8 mouse cellular contexts compared by ENCODE assay signal in the genomic region with DNA sequence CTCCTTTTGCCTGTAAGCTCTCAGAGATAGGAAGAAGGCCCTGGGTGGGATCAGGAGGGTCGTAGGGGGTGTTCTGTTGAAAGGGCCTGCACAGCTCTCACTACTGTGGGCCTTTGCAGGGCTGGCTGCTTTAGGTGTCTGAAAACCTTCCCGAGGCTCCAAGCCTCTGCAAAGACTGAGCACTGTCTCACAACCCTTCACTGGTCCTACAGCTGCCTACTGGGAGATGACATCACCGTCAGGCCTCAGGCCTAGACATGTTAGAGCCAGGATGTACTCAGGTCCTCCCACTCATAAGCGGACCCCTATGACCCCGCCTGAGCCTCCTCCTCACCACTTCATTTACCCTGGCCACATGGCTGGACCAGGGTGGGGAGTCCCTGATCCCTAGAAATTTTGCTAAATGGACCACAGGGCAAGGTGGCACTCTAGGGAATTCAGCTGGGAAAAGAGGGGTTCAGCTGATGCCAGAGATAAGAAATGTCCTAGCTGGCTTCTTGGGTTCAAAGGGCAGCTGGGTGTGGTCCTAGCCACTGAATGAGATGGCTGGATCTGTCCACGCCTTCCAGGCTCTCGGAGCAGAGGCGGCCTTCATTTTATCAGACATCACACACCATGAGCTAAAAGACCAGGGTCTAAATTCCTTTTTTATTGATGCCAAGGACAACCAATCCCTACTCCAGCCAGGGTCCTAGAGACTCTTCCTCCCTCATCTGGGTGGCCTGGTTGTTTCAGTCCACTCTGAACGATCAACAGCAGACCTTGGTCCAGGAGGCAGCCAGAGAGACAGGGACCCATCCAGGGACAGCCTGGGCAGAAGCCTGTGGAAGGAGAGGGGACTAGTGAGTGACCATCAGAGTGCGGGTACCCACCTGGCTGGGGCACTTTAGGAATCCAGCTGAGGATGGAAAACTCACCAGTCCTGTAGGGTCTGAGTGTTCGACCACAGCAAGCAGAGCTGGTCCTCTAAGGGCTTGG. TPM values are rescaled to one million over a fixed set of nuclear protein-coding genes. Genes with fewer than 3 reads are reported as not detected.
A peak's percentile ranks its signal among the peaks of the same experiment; 100 is the strongest.
DNase-seq lines count a peak whose midpoint lies in the region; ATAC-seq and TF ChIP-seq lines count a peak whose summit lies in the region.

No protein-coding gene starts in this region.

- peak overlapping the region; percentile 96 for H3K4me2 ChIP-seq in heart, embryonic 12.5 days
- peak overlapping the region; percentile 97 for H3K4me2 ChIP-seq in hindbrain, embryonic 14.5 days (replicated peaks)
- peak overlapping the region; percentile 88 for H3K4me2 ChIP-seq in midbrain, embryonic 12.5 days (replicated peaks)

- peaks cover 6% of the 10 kb centered on the region for H3K4me1 ChIP-seq in heart, embryonic 12.5 days (replicated peaks)
- peaks cover 38% of the 10 kb centered on the region for H3K4me1 ChIP-seq in E14TG2a.4 (replicated peaks; ENCODE audit: low read depth, low read length)
- peaks cover 9% of the 10 kb centered on the region; the same call in 1 of the 2 replicates for H3K4me1 ChIP-seq in hindbrain, embryonic 14.5 days (replicated peaks; ENCODE audit: control insufficient read depth, insufficient read depth, low read length)
- peaks cover 17% of the 10 kb centered on the region for H3K4me1 ChIP-seq in midbrain, embryonic 12.5 days

- H3K4me3 ChIP-seq in heart, embryonic 12.5 days, result peak overlapping the region; percentile 48; the same call in 1 of the 2 replicates
- peak overlapping the region; percentile 78 for H3K4me3 ChIP-seq in E14TG2a.4 (replicated peaks; ENCODE audit: low read length)
- H3K4me3 ChIP-seq in hindbrain, embryonic 14.5 days (replicated peaks; ENCODE audit: low read length), result no peak overlapping the region
- H3K4me3 ChIP-seq in midbrain, embryonic 12.5 days, result no peak overlapping the region

- DNase-seq in heart, adult 18-20 months, result no peak
- no peak for DNase-seq in hindbrain, embryonic 14.5 days (ENCODE audit: low spot score)
- no peak for DNase-seq in left cerebral cortex, adult 11 months (ENCODE audit: low spot score)
- no peak for DNase-seq in thymus, postnatal 36 days

- no peak for TF ChIP-seq CTCF in E14TG2a.4 (conservative IDR thresholded peaks at IDR 0.05; ENCODE audit: low read length)

- no peak overlapping the region for H3K9ac ChIP-seq in heart, embryonic 12.5 days
- H3K9ac ChIP-seq in hindbrain, embryonic 14.5 days, result 0 out of 2 replicates have a peak overlapping the region, but pooled peaks have one; percentile 65
- H3K9ac ChIP-seq in midbrain, embryonic 12.5 days (replicated peaks), result no peak overlapping the region

- WGBS in heart, embryonic 12.5 days, result 67% methylated on average over 11 of the region's 11 CpGs
- 78% methylated on average over 11 of the region's 11 CpGs for WGBS in hindbrain, embryonic 14.5 days
- 84% methylated on average over 11 of the region's 11 CpGs for WGBS in midbrain, embryonic 12.5 days

- peaks cover 23% of the 10 kb centered on the region; the same call in 1 of the 2 replicates for H3K27me3 ChIP-seq in heart, embryonic 12.5 days (replicated peaks)
- H3K27me3 ChIP-seq in E14TG2a.4 (ENCODE audit: insufficient read depth, low read length), result peaks cover 31% of the 10 kb centered on the region
- no peaks in the 10 kb centered on the region for H3K27me3 ChIP-seq in hindbrain, embryonic 14.5 days (ENCODE audit: control insufficient read depth, insufficient read depth, low read length)
- peaks cover 34% of the 10 kb centered on the region for H3K27me3 ChIP-seq in midbrain, embryonic 12.5 days

- H3K36me3 ChIP-seq in heart, embryonic 12.5 days, result no peaks in the 10 kb centered on the region
- no peaks in the 10 kb centered on the region for H3K36me3 ChIP-seq in E14TG2a.4 (ENCODE audit: insufficient read depth, low read length)
- H3K36me3 ChIP-seq in hindbrain, embryonic 14.5 days (replicated peaks; ENCODE audit: control insufficient read depth, insufficient read depth), result no peaks in the 10 kb centered on the region
- no peaks in the 10 kb centered on the region for H3K36me3 ChIP-seq in midbrain, embryonic 12.5 days

- ATAC-seq in heart, embryonic 12.5 days (ENCODE audit: insufficient number of reproducible peaks, low FRiP score), result no peak
- ATAC-seq in hindbrain, embryonic 14.5 days (ENCODE audit: low FRiP score), result no peak
- ATAC-seq in midbrain, embryonic 12.5 days (ENCODE audit: low FRiP score, low read depth), result no peak
- no peak for ATAC-seq in inflammation-experienced regulatory T-cells, adult 6 months

- no peak overlapping the region for H3K27ac ChIP-seq in heart, embryonic 12.5 days (ENCODE audit: poor library complexity, severe bottlenecking)
- H3K27ac ChIP-seq in hindbrain, embryonic 14.5 days, result no peak overlapping the region
- no peak overlapping the region for H3K27ac ChIP-seq in midbrain, embryonic 12.5 days (replicated peaks)

- no peaks in the 10 kb centered on the region for H3K9me3 ChIP-seq in heart, embryonic 12.5 days (replicated peaks)
- no peaks in the 10 kb centered on the region for H3K9me3 ChIP-seq in E14TG2a.4 (ENCODE audit: low read length)
- no peaks in the 10 kb centered on the region for H3K9me3 ChIP-seq in hindbrain, embryonic 14.5 days (ENCODE audit: control insufficient read depth, low read length)
- no peaks in the 10 kb centered on the region for H3K9me3 ChIP-seq in midbrain, embryonic 12.5 days

RNA-seq across cellular contexts. Expression of gene Sct, which starts 0.9 kb away (rescaled TPM):
- 0.64 TPM in 1 of 2 replicates, not detected in the other for polyA plus RNA-seq in heart, embryonic 12.5 days (2016; fragmentation: Nextera tagmentation; extraction: Ambion mirVana)
- total RNA-seq in heart, adult 18-20 months (2021), result not detected
- polyA plus RNA-seq in hindbrain, embryonic 14.5 days (2014; fragmentation: Nextera tagmentation; extraction: Ambion mirVana), result 3.2 and 4.1 TPM in 2 replicates
- 0.64 and 1.3 TPM in 2 replicates for polyA plus RNA-seq in midbrain, embryonic 12.5 days (2016; fragmentation: Nextera tagmentation; extraction: Ambion mirVana)
- polyA plus RNA-seq in inflammation-experienced regulatory T-cells, adult 6 months (2017; shearing (Covaris generic)), result not detected

RNA-seq across cellular contexts. Expression of gene Cdhr5, which starts 1.4 kb away (rescaled TPM):
- not detected in 2 replicates for polyA plus RNA-seq in heart, embryonic 12.5 days (2016; fragmentation: Nextera tagmentation; extraction: Ambion mirVana)
- not detected for total RNA-seq in heart, adult 18-20 months (2021)
- polyA plus RNA-seq in hindbrain, embryonic 14.5 days (2014; fragmentation: Nextera tagmentation; extraction: Ambion mirVana), result not detected in 2 replicates
- polyA plus RNA-seq in midbrain, embryonic 12.5 days (2016; fragmentation: Nextera tagmentation; extraction: Ambion mirVana), result not detected in 2 replicates
- polyA plus RNA-seq in inflammation-experienced regulatory T-cells, adult 6 months (2017; shearing (Covaris generic)), result not detected

RNA-seq across cellular contexts. Expression of gene Irf7, which starts 11.7 kb away (rescaled TPM):
- 1.1 and 1.7 TPM in 2 replicates for polyA plus RNA-seq in heart, embryonic 12.5 days (2016; fragmentation: Nextera tagmentation; extraction: Ambion mirVana)
- 1 to 10 TPM; 2.3 to 3.1 TPM for total RNA-seq in heart, adult 18-20 months (2021)
- 1.4 and 1.6 TPM in 2 replicates for polyA plus RNA-seq in hindbrain, embryonic 14.5 days (2014; fragmentation: Nextera tagmentation; extraction: Ambion mirVana)
- polyA plus RNA-seq in midbrain, embryonic 12.5 days (2016; fragmentation: Nextera tagmentation; extraction: Ambion mirVana), result 0.81 and 0.84 TPM in 2 replicates
- polyA plus RNA-seq in inflammation-experienced regulatory T-cells, adult 6 months (2017; shearing (Covaris generic)), result 100 to 1,000 TPM in 2 of 3 experiments, 10 to 100 TPM in 1; 95.5 to 112 (median 100) TPM

RNA-seq across cellular contexts. Expression of gene Drd4, which starts 13.8 kb away (rescaled TPM):
- 0.06 and 0.15 TPM in 2 replicates for polyA plus RNA-seq in heart, embryonic 12.5 days (2016; fragmentation: Nextera tagmentation; extraction: Ambion mirVana)
- not detected for total RNA-seq in heart, adult 18-20 months (2021)
- polyA plus RNA-seq in hindbrain, embryonic 14.5 days (2014; fragmentation: Nextera tagmentation; extraction: Ambion mirVana), result 0.65 and 0.88 TPM in 2 replicates
- polyA plus RNA-seq in midbrain, embryonic 12.5 days (2016; fragmentation: Nextera tagmentation; extraction: Ambion mirVana), result 0.39 and 0.68 TPM in 2 replicates
- not detected for polyA plus RNA-seq in inflammation-experienced regulatory T-cells, adult 6 months (2017; shearing (Covaris generic))

RNA-seq across cellular contexts. Expression of gene Phrf1, which starts 49.4 kb away (rescaled TPM):
- polyA plus RNA-seq in heart, embryonic 12.5 days (2016; fragmentation: Nextera tagmentation; extraction: Ambion mirVana), result 56.4 and 59.3 TPM in 2 replicates
- total RNA-seq in heart, adult 18-20 months (2021), result 10 to 100 TPM; 33.7 to 34.8 TPM
- 61.8 and 63.5 TPM in 2 replicates for polyA plus RNA-seq in hindbrain, embryonic 14.5 days (2014; fragmentation: Nextera tagmentation; extraction: Ambion mirVana)
- polyA plus RNA-seq in midbrain, embryonic 12.5 days (2016; fragmentation: Nextera tagmentation; extraction: Ambion mirVana), result 107 and 112 TPM in 2 replicates
- 10 to 100 TPM; 40.5 to 51.6 (median 46.7) TPM for polyA plus RNA-seq in inflammation-experienced regulatory T-cells, adult 6 months (2017; shearing (Covaris generic))

Comparison
In these comparisons a context has a peak if more than half of its experiments do, and no peak if none do; other contexts are left out.
1. H3K4me3 ChIP-seq: peak in heart, embryonic 12.5 days (single experiment) and E14TG2a.4 (single experiment); none in hindbrain, embryonic 14.5 days (single experiment) and midbrain, embryonic 12.5 days (single experiment).
2. RNA of gene Irf7, which starts 11.7 kb away (polyA plus RNA-seq): 95.5 to 112 TPM in inflammation-experienced regulatory T-cells, adult 6 months; 1.1 to 1.7 TPM in heart, embryonic 12.5 days, 1.4 to 1.6 TPM in hindbrain, embryonic 14.5 days and 0.81 to 0.84 TPM in midbrain, embryonic 12.5 days; every median in the first group is over 10 times any median in the second.
3. Peak in every context shown above with its lines, with median percentiles within 50 percentile points of each other: H3K4me2 ChIP-seq.